Comparison of ENCODE assay signal across 8 mouse cellular contexts in the genomic region with DNA sequence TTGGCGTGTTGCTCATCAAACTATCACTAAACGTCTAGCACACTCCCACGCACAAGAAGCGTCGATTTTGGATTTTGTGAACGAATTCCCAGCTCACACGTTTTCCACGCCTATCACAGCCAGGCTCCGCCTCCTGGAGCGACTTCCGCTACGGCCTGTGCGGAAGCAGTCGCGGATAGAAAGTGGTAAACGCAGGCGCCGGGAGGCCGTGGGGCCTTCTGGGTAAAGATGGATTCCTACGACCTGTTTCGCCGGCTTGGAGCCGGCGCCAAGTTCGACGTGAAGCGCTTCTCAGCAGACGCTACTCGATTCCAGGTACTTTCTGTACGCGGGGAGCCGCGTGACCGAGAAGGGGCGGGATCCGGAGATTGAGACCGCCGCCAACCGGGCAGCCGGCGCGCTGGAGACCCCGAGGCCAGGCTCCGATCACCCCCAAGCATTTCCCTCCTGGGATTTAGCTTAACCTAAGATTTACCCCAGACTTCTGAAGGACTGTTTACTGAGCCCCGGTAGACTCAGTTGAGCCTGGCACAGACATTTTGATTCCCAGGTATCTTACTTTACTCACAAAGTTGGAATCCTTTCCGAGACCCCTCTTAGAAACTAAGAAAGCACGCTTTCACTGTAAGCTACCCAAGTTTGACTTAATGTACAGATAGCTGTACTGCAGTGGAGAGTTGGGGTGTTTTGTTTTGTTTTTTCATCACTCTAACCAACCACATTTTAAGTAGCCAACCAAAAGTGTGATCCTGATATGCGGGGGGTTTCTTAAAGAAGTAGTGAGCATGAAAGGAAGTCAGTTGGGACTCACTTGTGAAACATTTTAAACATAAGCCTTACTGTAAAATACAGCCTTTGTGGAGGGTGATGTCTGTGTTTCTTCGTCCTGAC. TPM values are rescaled to one million over a fixed set of nuclear protein-coding genes. Genes with fewer than 3 reads are reported as not detected.
DNase-seq lines count a peak whose midpoint lies in the region; ATAC-seq and TF ChIP-seq lines count a peak whose summit lies in the region.

A gene (plus strand): TSS at position 113 of the 891 bp plus-strand sequence.

- peaks cover 11% of the 10 kb centered on the region; the same call in 1 of the 2 replicates for H3K27me3 ChIP-seq in hindbrain, embryonic 10.5 days (ENCODE audit: insufficient read depth, poor library complexity, severe bottlenecking)
- no peaks in the 10 kb centered on the region for H3K27me3 ChIP-seq in lung, postnatal 0 days (replicated peaks; ENCODE audit: insufficient read depth, low read length)

- H3K4me2 ChIP-seq in lung, postnatal 0 days (replicated peaks; ENCODE audit: low read depth, low read length): peak within 1 kb of the TSS; percentile 53

- TF ChIP-seq CTCF in lung, postnatal 0 days (IDR thresholded peaks at IDR 0.05): no peak

- peaks cover 40% of the 10 kb centered on the region for H3K36me3 ChIP-seq in hindbrain, embryonic 10.5 days
- peaks cover 9% of the 10 kb centered on the region for H3K36me3 ChIP-seq in lung, postnatal 0 days (ENCODE audit: insufficient read depth, low read length)

- peak within 1 kb of the TSS; percentile 93 for H3K4me3 ChIP-seq in hindbrain, embryonic 10.5 days
- H3K4me3 ChIP-seq in lung, postnatal 0 days (ENCODE audit: low read depth, low read length): peak within 1 kb of the TSS; percentile 86

- 2% methylated on average over 49 of the region's 49 CpGs for WGBS in hindbrain, embryonic 10.5 days
- 3% methylated on average over 49 of the region's 49 CpGs for WGBS in lung, postnatal 0 days

- TF ChIP-seq EP300 in lung, postnatal 0 days (IDR thresholded peaks at IDR 0.05): 0 out of 2 replicates have a peak, but pooled peaks have one; percentile 17

- H3K27ac ChIP-seq in hindbrain, embryonic 10.5 days: peak within 1 kb of the TSS; percentile 94
- H3K27ac ChIP-seq in lung, postnatal 0 days (ENCODE audit: low read length): peak within 1 kb of the TSS; percentile 83

- DNase-seq in MN1 (ENCODE audit: low spot score): peak; percentile 92
- peak; percentile 86 for DNase-seq in cerebellum, adult 9-10 months
- DNase-seq in hindbrain, embryonic 10.5 days (ENCODE audit: low spot score): peak; percentile 88
- DNase-seq in layer of hippocampus, adult 9-11 months: peak; percentile 93
- DNase-seq in lung, postnatal 0 days (ENCODE audit: low spot score): peak; percentile 95
- peak; percentile 79 for DNase-seq in ovary, postnatal 14 days (ENCODE audit: low spot score)
- DNase-seq in thymus, postnatal 14 days: peak; percentile 87

- peak within 1 kb of the TSS; percentile 89 for H3K9ac ChIP-seq in lung, postnatal 0 days (replicated peaks; ENCODE audit: low read depth)

- peaks cover 13% of the 10 kb centered on the region for H3K4me1 ChIP-seq in hindbrain, embryonic 10.5 days (replicated peaks)
- peaks cover 4% of the 10 kb centered on the region; the same call in 1 of the 2 replicates for H3K4me1 ChIP-seq in lung, postnatal 0 days (ENCODE audit: insufficient read depth, low read depth, low read length)

- peak; percentile 100 for ATAC-seq in frontal cortex, adult (ENCODE audit: low TSS enrichment)
- peak; percentile 99 for ATAC-seq in lung, postnatal 0 days

- no peaks in the 10 kb centered on the region for H3K9me3 ChIP-seq in hindbrain, embryonic 10.5 days
- no peaks in the 10 kb centered on the region for H3K9me3 ChIP-seq in lung, postnatal 0 days (ENCODE audit: low read length)

RNA-seq across cellular contexts. Expression of the gene that starts here (rescaled TPM):
- polyA plus RNA-seq in hindbrain, embryonic 10.5 days (2016; fragmentation: Nextera tagmentation; extraction: Ambion mirVana): 32.3 and 40.2 TPM in 2 replicates
- polyA plus RNA-seq in lung, postnatal 0 days (2015; fragmentation: Nextera tagmentation; extraction: Ambion mirVana): 23.0 and 23.3 TPM in 2 replicates

Comparison
In these comparisons a context has a peak if more than half of its experiments do, and no peak if none do; other contexts are left out.
1. Peak in every context shown above with its lines: DNase-seq, ATAC-seq, H3K4me3 ChIP-seq and H3K27ac ChIP-seq.